Comparison of ENCODE assay signal across 17 mouse cellular contexts in genomic region chr17:71206136-71206893, GRCm38 (mm10). TPM values are rescaled to one million over a fixed set of nuclear protein-coding genes. Genes with fewer than 3 reads are reported as not detected.
DNase-seq lines count a peak whose midpoint lies in the region; ATAC-seq and TF ChIP-seq lines count a peak whose summit lies in the region.
"Had no signal": no experiment of that assay in that cellular context is flagged by ENCODE, and none has a peak within 500 bp of the region (broad histone marks: within the 10 kb centered on the region; RNA-seq: fewer than 3 reads in every experiment).

No protein-coding gene starts in this region.

- peak overlapping the region; percentile 72 for H3K4me3 ChIP-seq in liver, adult 2 months (ENCODE audit: insufficient read depth, low read depth, low read length)
- H3K4me3 ChIP-seq in erythroblast, embryonic 14.5 days (replicated peaks): peak overlapping the region; percentile 71
- H3K4me3 ChIP-seq in liver, embryonic 13.5 days (replicated peaks): peak overlapping the region; percentile 59
- H3K4me3 ChIP-seq in embryonic facial prominence, embryonic 10.5 days: no peak overlapping the region
- H3K4me3 ChIP-seq: embryonic facial prominence, embryonic 13.5 days; forebrain, embryonic 15.5 days; hindbrain, embryonic 12.5 days; neural tube, embryonic 15.5 days had no signal

- WGBS in liver, adult 2 months: 16% methylated on average over 12 of the region's 12 CpGs
- WGBS in liver, embryonic 13.5 days (ENCODE audit: insufficient replicate concordance): 69% methylated on average over 12 of the region's 12 CpGs
- 82% methylated on average over 12 of the region's 12 CpGs for WGBS in embryonic facial prominence, embryonic 10.5 days

- no peak for TF ChIP-seq CTCF in liver, adult 2 months (IDR thresholded peaks at IDR 0.05; ENCODE audit: low read depth, low read length)

- TF ChIP-seq POLR2A in liver, adult 2 months (IDR thresholded peaks at IDR 0.05; ENCODE audit: extremely low read depth, insufficient read depth, low read length): 0 out of 2 replicates have a peak, but pooled peaks have one; percentile 25

- H3K36me3 ChIP-seq in liver, adult 2 months (ENCODE audit: control insufficient read depth, insufficient read depth, low read length): peaks cover 16% of the 10 kb centered on the region
- peaks cover 48% of the 10 kb centered on the region for H3K36me3 ChIP-seq in erythroblast, embryonic 14.5 days (ENCODE audit: control insufficient read depth)
- H3K36me3 ChIP-seq in liver, embryonic 13.5 days: peaks cover 11% of the 10 kb centered on the region; the same call in 1 of the 2 replicates
- H3K36me3 ChIP-seq in embryonic facial prominence, embryonic 10.5 days (replicated peaks): peaks cover 17% of the 10 kb centered on the region
- H3K36me3 ChIP-seq: forebrain, embryonic 15.5 days; hindbrain, embryonic 12.5 days; neural tube, embryonic 15.5 days had no signal

- peak overlapping the region; percentile 89 for H3K27ac ChIP-seq in liver, adult 2 months (replicated peaks; ENCODE audit: insufficient read depth, low read depth, low read length)
- H3K27ac ChIP-seq in liver, embryonic 13.5 days: peak overlapping the region; percentile 67
- no peak overlapping the region for H3K27ac ChIP-seq in embryonic facial prominence, embryonic 10.5 days (replicated peaks)
- H3K27ac ChIP-seq: embryonic facial prominence, embryonic 13.5 days; forebrain, embryonic 15.5 days; hindbrain, embryonic 12.5 days; neural tube, embryonic 15.5 days had no signal

- H3K4me2 ChIP-seq in liver, embryonic 13.5 days: peak overlapping the region; percentile 66
- H3K4me2 ChIP-seq: embryonic facial prominence, embryonic 13.5 days; forebrain, embryonic 15.5 days; hindbrain, embryonic 12.5 days; lung, embryonic 14.5 days; neural tube, embryonic 15.5 days had no signal

- peak overlapping the region; percentile 84 for H3K9ac ChIP-seq in liver, adult 2 months (ENCODE audit: low read depth, low read length)
- H3K9ac ChIP-seq in liver, embryonic 13.5 days: peak overlapping the region; percentile 68
- H3K9ac ChIP-seq: embryonic facial prominence, embryonic 13.5 days; forebrain, embryonic 15.5 days; hindbrain, embryonic 12.5 days; lung, embryonic 14.5 days; neural tube, embryonic 15.5 days had no signal

- no peaks in the 10 kb centered on the region for H3K9me3 ChIP-seq in erythroblast, embryonic 14.5 days (ENCODE audit: control insufficient read depth, low read length)
- no peaks in the 10 kb centered on the region for H3K9me3 ChIP-seq in liver, embryonic 13.5 days (replicated peaks)
- H3K9me3 ChIP-seq in embryonic facial prominence, embryonic 10.5 days: no peaks in the 10 kb centered on the region
- H3K9me3 ChIP-seq: embryonic facial prominence, embryonic 13.5 days; forebrain, embryonic 15.5 days; hindbrain, embryonic 12.5 days; neural tube, embryonic 15.5 days had no signal

- peak; percentile 78 for DNase-seq in liver, adult 2 months (ENCODE audit: extremely low read depth, low read depth, low spot score)
- DNase-seq in liver (no peak), adipocyte (ENCODE audit: low spot score) (no peak)
- no peak for DNase-seq in liver, embryonic 13.5 days
- DNase-seq in embryonic facial prominence, embryonic 10.5 days (ENCODE audit: low spot score): no peak
- DNase-seq: adrenal gland, postnatal 25 days; cerebellum, postnatal 25 days; kidney, postnatal 25 days; lung, embryonic 14.5 days; thymus, adult 2 months had no signal

- ATAC-seq in liver, embryonic 13.5 days (ENCODE audit: low read depth): no peak
- ATAC-seq in monocyte, adult 5-6 weeks (replicated peaks; ENCODE audit: insufficient number of reproducible peaks, low FRiP score, low TSS enrichment, poor library complexity, severe bottlenecking): no peak
- ATAC-seq: forebrain, embryonic 15.5 days; midbrain, embryonic 16.5 days had no signal

- peaks cover 34% of the 10 kb centered on the region for H3K79me2 ChIP-seq in liver, adult 2 months (ENCODE audit: control insufficient read depth, insufficient read depth, low read length)

- peaks cover 27% of the 10 kb centered on the region for H3K4me1 ChIP-seq in liver, adult 2 months (ENCODE audit: control insufficient read depth, insufficient read depth, low read length)
- peaks cover 91% of the 10 kb centered on the region for H3K4me1 ChIP-seq in erythroblast, embryonic 14.5 days (ENCODE audit: control insufficient read depth)
- peaks cover 93% of the 10 kb centered on the region for H3K4me1 ChIP-seq in liver, embryonic 13.5 days (replicated peaks)
- H3K4me1 ChIP-seq in embryonic facial prominence, embryonic 10.5 days: peaks cover 16% of the 10 kb centered on the region
- H3K4me1 ChIP-seq: forebrain, embryonic 15.5 days had no signal

- no peaks in the 10 kb centered on the region for H3K27me3 ChIP-seq in liver, adult 2 months (ENCODE audit: control insufficient read depth, insufficient read depth, low read length)
- no peaks in the 10 kb centered on the region for H3K27me3 ChIP-seq in erythroblast, embryonic 14.5 days (ENCODE audit: control insufficient read depth)
- H3K27me3 ChIP-seq in liver, embryonic 13.5 days: no peaks in the 10 kb centered on the region
- H3K27me3 ChIP-seq in embryonic facial prominence, embryonic 10.5 days (replicated peaks; ENCODE audit: low read depth, poor library complexity, severe bottlenecking): no peaks in the 10 kb centered on the region
- H3K27me3 ChIP-seq: embryonic facial prominence, embryonic 13.5 days; forebrain, embryonic 15.5 days; hindbrain, embryonic 12.5 days; neural tube, embryonic 15.5 days had no signal

RNA-seq across cellular contexts. Expression of gene Lpin2, which starts 24.0 kb away (rescaled TPM):
- total RNA-seq in liver, adult 2 months (2014; rRNA removed): 314 and 342 TPM in 2 replicates
- polyA plus RNA-seq in liver, adult 2 months (2012; rRNA removed): 22.4 and 24.9 TPM in 2 replicates
- 5.9 and 10.0 TPM in 2 replicates for polyA plus RNA-seq in erythroblast, embryonic 14.5 days (2012)
- 38.0 and 43.2 TPM in 2 replicates for polyA plus RNA-seq in liver, embryonic 13.5 days (2015; fragmentation: Nextera tagmentation; extraction: Ambion mirVana)
- total RNA-seq in monocyte, adult 5-6 weeks (2017): 60.3 to 91.9 TPM (median 84.4 TPM) in 3 replicates
- polyA plus RNA-seq in embryonic facial prominence, embryonic 10.5 days (2016; fragmentation: Nextera tagmentation; extraction: Ambion mirVana): 42.1 and 45.2 TPM in 2 replicates
